Mouse (Mus musculus): ENCODE measurements around the gene Gsdma2.

DNA sequence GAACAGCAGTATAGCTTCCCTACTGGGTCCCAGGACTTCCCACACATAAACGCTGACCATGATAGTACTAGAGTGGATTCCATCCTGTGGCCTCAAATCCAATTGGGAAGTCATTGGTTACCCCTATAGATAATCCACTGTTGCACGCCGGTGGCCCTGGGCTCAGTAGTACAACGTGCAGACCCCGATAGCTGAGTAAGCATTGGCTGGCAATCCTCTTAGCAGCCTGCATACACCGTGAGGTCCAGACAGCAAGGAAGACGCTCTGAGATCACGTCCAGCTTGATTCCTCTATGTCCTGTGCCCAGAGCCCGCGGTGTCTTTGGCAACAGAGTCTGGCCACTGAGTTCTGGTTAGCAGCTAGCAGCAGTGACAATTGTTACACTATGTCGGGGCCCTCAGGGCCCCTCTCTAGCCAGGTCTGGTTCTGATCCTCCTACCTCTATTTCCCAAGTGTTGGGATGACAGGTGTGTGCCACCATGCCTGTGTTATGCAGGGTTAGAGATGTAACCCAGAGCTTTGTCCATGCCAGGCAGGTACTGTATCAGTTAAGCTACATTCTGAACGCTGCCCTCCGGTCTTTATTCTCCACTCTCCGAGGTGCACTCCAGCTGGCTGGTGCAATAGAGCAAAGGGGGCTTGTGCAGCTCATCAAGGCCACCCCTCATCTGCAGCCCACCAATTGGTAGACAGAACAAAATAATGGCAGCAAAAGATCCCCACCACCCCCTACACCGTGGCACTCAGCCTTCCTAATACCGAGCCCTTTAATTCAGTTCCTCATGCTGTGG, 52.5 kb downstream of the Gsdma2 start:
- TF ChIP-seq CTCF (IDR thresholded peaks at IDR 0.05; ENCODE audit: low read depth) (no peak), EP300 (optimal IDR thresholded peaks at IDR 0.05) (no peak)

All from stomach, postnatal 0 days (tissue).